Mouse (Mus musculus) embryonic facial prominence, embryonic 11.5 days (tissue): ENCODE measurements around the gene Ntn1. TPM values are rescaled to one million over a fixed set of nuclear protein-coding genes. Genes with fewer than 3 reads are reported as not detected.

Experiments
- ATAC-seq: fragments of 200-750 bp; cut with Nextera tagmentation; replicated peaks from 2 replicates; pipeline ENCODE4 v1.8.0; 2017; ENCODE audit warnings: low read depth; ENCODE audit not compliant: insufficient number of reproducible peaks, low FRiP score, low TSS enrichment
- DNase-seq: peaks from one replicate; pipeline ENCODE4 v3.0.0-alpha.2; 2015; ENCODE audit warnings: low spot score
- H3K27ac ChIP-seq: fragments of 300-500 bp; sonication (generic); replicated peaks from 2 replicates; pipeline ENCODE4 v1.5.1; 2014; ENCODE audit warnings: mild to moderate bottlenecking, low read depth, low read length, control low read depth
- H3K27me3 ChIP-seq: fragments of 300-500 bp; sonication (generic); 2 replicates; pipeline ENCODE4 v1.6.1; 2014; ENCODE audit warnings: mild to moderate bottlenecking, low read length, moderate library complexity, mixed read lengths; ENCODE audit not compliant: control insufficient read depth, insufficient read depth
- H3K36me3 ChIP-seq: fragments of 300-500 bp; sonication (generic); replicated peaks from 2 replicates; pipeline ENCODE4 v1.6.1; 2014; ENCODE audit warnings: low read depth, mild to moderate bottlenecking, low read length, moderate library complexity, mixed read lengths; ENCODE audit not compliant: control insufficient read depth, insufficient read depth
- H3K4me1 ChIP-seq: fragments of 300-500 bp; sonication (generic); 2 replicates; pipeline ENCODE4 v1.6.1; 2014; ENCODE audit warnings: low read length, mixed read lengths; ENCODE audit not compliant: control insufficient read depth, insufficient read depth
- H3K4me2 ChIP-seq: fragments of 300-500 bp; sonication (generic); 2 replicates; pipeline ENCODE4 v1.6.1; 2014; ENCODE audit warnings: low read depth, mild to moderate bottlenecking, control low read depth, low read length, moderate library complexity
- H3K4me3 ChIP-seq: fragments of 300-500 bp; sonication (generic); 2 replicates; pipeline ENCODE4 v1.5.1; 2014; ENCODE audit warnings: low read depth, low read length, control low read depth
- H3K9ac ChIP-seq: fragments of 300-500 bp; sonication (generic); replicated peaks from 2 replicates; pipeline ENCODE4 v1.6.1; 2014; ENCODE audit warnings: mild to moderate bottlenecking, control low read depth, low read length
- H3K9me3 ChIP-seq: fragments of 300-500 bp; sonication (generic); replicated peaks from 2 replicates; pipeline ENCODE4 v1.6.1; 2016; ENCODE audit warnings: mild to moderate bottlenecking, low read length, inconsistent platforms, mixed read lengths; ENCODE audit not compliant: control insufficient read depth
- WGBS: fragments of 180-500 bp; shearing (Covaris S2); extraction: QIAGEN DNeasy Blood & Tissue Kit; methylation state at CpG from one replicate; pipeline ENCODE4 v1.1.7; 2014; 5-methylcytosine and 5-hydroxymethylcytosine counted together
- polyA plus RNA-seq: library from polyadenylated mRNA; unstranded; fragments of >200 nt; fragmentation: Nextera tagmentation; extraction: Ambion mirVana; gene quantifications from 2 replicates; pipeline ENCODE4 v1.2.1, GENCODE M21; 2014

Gene Ntn1
- polyA plus RNA-seq, 1 experiment from 2014 or later = 3.2 TPM

DNA sequence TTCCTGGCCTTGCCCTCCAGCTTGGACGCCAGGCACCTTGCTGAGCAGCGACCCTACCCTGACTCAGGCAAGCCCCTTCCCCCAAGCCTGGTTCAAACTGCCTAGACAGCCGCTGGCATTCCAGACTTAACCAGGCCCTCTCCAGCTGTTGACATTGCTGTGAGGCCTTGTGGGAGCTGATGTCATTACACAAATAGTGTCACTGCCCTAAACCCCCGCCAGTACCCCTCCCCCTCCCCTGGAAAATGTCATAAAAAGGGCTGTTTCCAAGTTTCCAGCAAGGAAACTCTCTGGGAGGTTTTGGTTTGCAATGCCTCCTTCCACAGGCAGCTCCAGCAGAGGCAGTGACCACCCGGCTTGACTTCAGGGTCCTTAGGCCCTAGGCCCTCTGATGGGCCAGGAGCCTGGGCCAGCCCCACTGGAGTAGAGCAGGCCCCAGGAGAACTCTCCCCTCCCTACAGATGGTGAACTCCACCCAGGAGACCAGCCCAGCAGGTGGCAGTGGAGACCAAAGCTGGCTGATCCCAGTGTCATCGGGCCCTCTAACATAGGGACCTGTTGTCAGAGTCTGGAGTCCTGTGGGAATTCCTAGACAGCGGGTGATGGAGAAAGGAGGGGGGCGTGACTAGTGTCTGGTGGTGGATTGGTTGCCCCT is 188.6 kb downstream of the Ntn1 start:
- Histone ChIP-seq H3K27me3 (no peaks in the 10 kb centered on the region), H3K4me1 (peaks cover 10% of the 10 kb centered on the region), H3K27ac (no peak overlapping the region; the same call in 1 of the 2 replicates), H3K4me2 (no peak overlapping the region), H3K36me3 (no peaks in the 10 kb centered on the region), H3K4me3 (no peak overlapping the region), H3K9ac (no peak overlapping the region), H3K9me3 (no peaks in the 10 kb centered on the region)
- 41% methylated on average over 8 of the region's 8 CpGs for WGBS
- no peak for ATAC-seq
- DNase-seq = peak; percentile 41

GRCm38 (mm10) chr11:68210714-68211113 is 189.9 kb downstream of the Ntn1 start:
- no peaks in the 10 kb centered on the region for H3K27me3 ChIP-seq
- WGBS = 89% methylated on average over 5 of the region's 5 CpGs
- H3K27ac ChIP-seq = no peak overlapping the region
- DNase-seq = no peak
- H3K4me1 ChIP-seq = peaks cover 10% of the 10 kb centered on the region
- H3K9me3 ChIP-seq = no peaks in the 10 kb centered on the region
- no peak overlapping the region for H3K4me2 ChIP-seq
- H3K9ac ChIP-seq = no peak overlapping the region
- no peaks in the 10 kb centered on the region for H3K36me3 ChIP-seq
- no peak for ATAC-seq
- no peak overlapping the region for H3K4me3 ChIP-seq

DNA sequence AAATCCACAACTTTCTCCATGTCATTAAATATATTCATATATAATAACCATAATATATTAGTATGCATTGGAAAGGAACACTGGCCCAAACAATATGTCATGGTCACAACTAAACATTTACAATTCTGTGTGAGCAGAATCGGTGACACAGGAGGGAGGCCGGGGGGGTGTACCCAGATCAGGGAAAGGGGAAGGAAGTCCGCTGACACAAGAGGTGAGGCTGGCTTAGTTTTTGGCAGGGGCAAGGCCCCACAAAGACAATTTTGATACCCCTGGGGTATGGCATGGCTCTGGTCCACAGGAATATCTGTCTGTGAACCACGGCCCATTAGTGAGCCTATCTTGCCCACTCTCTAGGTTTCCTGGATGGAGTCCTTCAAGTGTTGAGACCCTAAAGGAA is 191.1 kb downstream of the Ntn1 start:
- Histone ChIP-seq H3K27me3 (no peaks in the 10 kb centered on the region), H3K4me2 (no peak overlapping the region), H3K4me3 (no peak overlapping the region), H3K9ac (no peak overlapping the region), H3K4me1 (peaks cover 3% of the 10 kb centered on the region), H3K36me3 (no peaks in the 10 kb centered on the region), H3K27ac (no peak overlapping the region), H3K9me3 (no peaks in the 10 kb centered on the region)
- ATAC-seq (no peak), DNase-seq (no peak)
- WGBS = 89% methylated on average over 4 of the region's 4 CpGs

- H3K36me3 ChIP-seq = no peaks in the 10 kb centered on the region
- H3K4me2 ChIP-seq = no peak overlapping the region
- no peak overlapping the region for H3K4me3 ChIP-seq
- ATAC-seq = no peak
- 90% methylated on average over 1 of the region's 1 CpGs for WGBS
- H3K9me3 ChIP-seq = no peaks in the 10 kb centered on the region
- no peaks in the 10 kb centered on the region for H3K27me3 ChIP-seq
- no peak for DNase-seq
- H3K4me1 ChIP-seq = peaks cover 3% of the 10 kb centered on the region
- no peak overlapping the region for H3K9ac ChIP-seq
- H3K27ac ChIP-seq = no peak overlapping the region
Observed at GRCm38 (mm10) chr11:68208582-68208981, 192.0 kb downstream of the Ntn1 start.

DNA sequence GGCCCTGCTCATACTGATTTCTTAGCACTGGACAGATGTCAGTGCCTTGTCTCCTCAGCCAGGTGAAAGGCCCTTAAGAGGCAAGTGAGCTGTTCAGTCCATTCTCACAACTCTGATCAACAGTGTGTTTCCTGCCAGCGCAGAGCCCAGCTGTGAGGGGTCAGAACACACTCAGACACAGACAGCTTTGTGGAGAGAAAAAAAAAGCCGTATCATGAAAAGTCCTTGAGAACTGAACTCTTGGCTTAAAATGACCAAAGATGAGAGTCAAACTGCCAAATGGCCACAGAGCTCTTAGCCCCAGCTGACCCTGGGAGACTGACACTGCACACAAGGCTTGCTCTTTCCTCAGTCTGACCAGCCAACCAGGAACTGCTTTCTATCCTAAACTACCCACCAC is 192.6 kb downstream of the Ntn1 start:
- H3K4me2 ChIP-seq = no peak overlapping the region
- H3K4me3 ChIP-seq = no peak overlapping the region
- H3K27ac ChIP-seq = no peak overlapping the region
- no peaks in the 10 kb centered on the region for H3K27me3 ChIP-seq
- H3K36me3 ChIP-seq = no peaks in the 10 kb centered on the region
- no peak overlapping the region for H3K9ac ChIP-seq
- no peaks in the 10 kb centered on the region for H3K9me3 ChIP-seq
- WGBS = 74% methylated on average over 2 of the region's 2 CpGs
- H3K4me1 ChIP-seq = peaks cover 3% of the 10 kb centered on the region
- no peak for ATAC-seq
- DNase-seq = no peak

DNA sequence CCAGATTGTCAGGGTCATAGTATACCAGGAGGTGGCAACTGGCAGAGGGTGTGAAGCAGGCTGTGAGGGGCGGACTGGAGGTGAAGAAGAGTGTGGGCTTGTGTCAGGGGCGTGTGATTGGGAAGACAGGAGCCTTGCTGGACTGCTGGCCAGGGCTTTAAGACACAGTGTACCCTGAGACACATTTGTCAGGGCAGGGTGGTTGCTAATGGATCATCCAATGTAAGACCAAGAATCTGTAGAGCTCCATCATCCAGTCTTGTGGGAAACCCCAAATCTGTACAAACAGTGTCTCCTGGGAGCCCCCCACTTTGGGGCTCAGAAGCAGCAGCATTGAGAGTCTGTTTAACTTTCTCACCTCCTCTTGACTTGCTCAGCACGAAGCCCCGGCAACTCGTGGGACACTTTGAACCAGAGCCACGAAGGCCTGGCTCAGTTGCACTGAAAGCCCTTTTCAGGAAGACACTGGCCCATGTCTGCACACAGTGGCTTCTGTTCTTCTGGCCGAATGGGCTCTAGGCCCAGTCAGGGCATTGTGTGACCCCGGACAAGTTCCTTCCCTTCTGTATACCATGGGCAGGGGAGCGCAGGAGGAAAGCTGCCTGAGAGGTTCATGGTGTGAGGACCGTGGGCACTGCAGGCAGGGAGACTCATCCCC is 194.9 kb downstream of the Ntn1 start:
- H3K4me1 ChIP-seq = peaks cover 3% of the 10 kb centered on the region
- no peaks in the 10 kb centered on the region for H3K36me3 ChIP-seq
- no peaks in the 10 kb centered on the region for H3K9me3 ChIP-seq
- 84% methylated on average over 10 of the region's 10 CpGs for WGBS
- no peak for DNase-seq
- 0 out of 2 replicates have a peak, but pooled peaks have one; percentile 34 for ATAC-seq
- no peak overlapping the region for H3K27ac ChIP-seq
- H3K4me3 ChIP-seq = no peak overlapping the region
- no peak overlapping the region for H3K4me2 ChIP-seq
- no peak overlapping the region for H3K9ac ChIP-seq
- H3K27me3 ChIP-seq = no peaks in the 10 kb centered on the region

DNA sequence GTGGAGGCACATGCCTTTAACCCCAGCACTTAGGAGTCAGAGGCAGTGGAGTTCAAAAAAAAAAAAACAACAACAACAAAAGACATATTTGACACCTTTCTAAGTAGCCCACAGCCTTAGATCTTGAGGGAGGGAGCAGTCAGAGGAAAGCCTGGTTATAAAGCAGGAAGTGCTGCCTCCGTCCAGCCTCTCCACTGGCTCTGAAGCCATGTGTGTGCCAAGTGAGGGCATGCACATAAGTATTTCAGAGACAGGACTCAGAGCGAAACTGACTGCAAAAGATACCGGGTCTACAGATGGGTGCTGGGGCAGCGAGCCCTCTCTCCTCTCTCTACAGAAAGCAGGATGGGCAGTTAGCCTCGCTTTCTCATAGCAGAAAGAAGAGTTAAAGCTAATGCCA is 196.2 kb downstream of the Ntn1 start:
- Histone ChIP-seq H3K4me2 (no peak overlapping the region), H3K27me3 (no peaks in the 10 kb centered on the region), H3K9me3 (no peaks in the 10 kb centered on the region), H3K27ac (no peak overlapping the region), H3K9ac (no peak overlapping the region), H3K36me3 (no peaks in the 10 kb centered on the region), H3K4me1 (peaks cover 3% of the 10 kb centered on the region), H3K4me3 (no peak overlapping the region)
- DNase-seq (no peak), ATAC-seq (no peak)
- WGBS = 85% methylated on average over 5 of the region's 5 CpGs

GRCm38 (mm10) chr11:68203658-68204315 is 196.8 kb downstream of the Ntn1 start:
- ATAC-seq = no peak
- WGBS = 79% methylated on average over 10 of the region's 10 CpGs
- Histone ChIP-seq H3K9me3 (no peaks in the 10 kb centered on the region), H3K36me3 (no peaks in the 10 kb centered on the region), H3K4me1 (peaks cover 3% of the 10 kb centered on the region), H3K27me3 (no peaks in the 10 kb centered on the region), H3K4me2 (no peak overlapping the region), H3K27ac (no peak overlapping the region), H3K4me3 (no peak overlapping the region), H3K9ac (no peak overlapping the region)
- DNase-seq = no peak
